Mouse (Mus musculus) stomach, embryonic 16.5 days (tissue): ENCODE data around the gene Hlcs. TPM values are rescaled to one million over a fixed set of nuclear protein-coding genes. Genes with fewer than 3 reads are reported as not detected.

Experiments
- ATAC-seq: fragments of 200-750 bp; cut with Nextera tagmentation; 2 replicates; pipeline ENCODE4 v1.8.0; 2017; ENCODE audit warnings: moderate number of reproducible peaks, moderate TSS enrichment; ENCODE audit not compliant: insufficient read depth, low FRiP score
- H3K27ac ChIP-seq: fragments of 300-500 bp; sonication (generic); 2 replicates; pipeline ENCODE4 v1.5.1; 2014; ENCODE audit warnings: low read length
- H3K27me3 ChIP-seq: fragments of 300-500 bp; sonication (generic); 2 replicates; pipeline ENCODE4 v1.6.1; 2014; ENCODE audit warnings: low read length, control low read depth, mixed read lengths; ENCODE audit not compliant: control insufficient read depth, insufficient read depth
- H3K36me3 ChIP-seq: fragments of 300-500 bp; sonication (generic); 2 replicates; pipeline ENCODE4 v1.6.1; 2014; ENCODE audit warnings: low read length; ENCODE audit not compliant: control insufficient read depth, insufficient read depth
- H3K4me1 ChIP-seq: fragments of 300-500 bp; sonication (generic); 2 replicates; pipeline ENCODE4 v1.6.1; 2014; ENCODE audit warnings: low read length, control low read depth, mixed read lengths; ENCODE audit not compliant: control insufficient read depth, insufficient read depth
- H3K4me2 ChIP-seq: fragments of 300-500 bp; sonication (generic); 2 replicates; pipeline ENCODE4 v1.6.1; 2014; ENCODE audit warnings: low read depth, low read length, mixed read lengths
- H3K4me3 ChIP-seq: fragments of 300-500 bp; sonication (generic); replicated peaks from 2 replicates; pipeline ENCODE4 v1.5.1; 2014; ENCODE audit warnings: mild to moderate bottlenecking, low read length
- H3K9ac ChIP-seq: fragments of 300-500 bp; sonication (generic); 2 replicates; pipeline ENCODE4 v1.6.1; 2014; ENCODE audit warnings: low read length
- H3K9me3 ChIP-seq: fragments of 300-500 bp; sonication (generic); replicated peaks from 2 replicates; pipeline ENCODE4 v1.6.1; 2016; ENCODE audit warnings: low read length, control low read depth; ENCODE audit not compliant: control insufficient read depth
- WGBS: fragments of 180-500 bp; shearing (Covaris S2); extraction: QIAGEN DNeasy Blood & Tissue Kit; methylation state at CpG from one replicate; pipeline ENCODE4 v1.1.7; 2014; 5-methylcytosine and 5-hydroxymethylcytosine counted together
- polyA plus RNA-seq: library from polyadenylated mRNA; unstranded; fragments of >200 nt; fragmentation: Nextera tagmentation; extraction: Ambion mirVana; gene quantifications from 2 replicates; pipeline ENCODE4 v1.2.1, GENCODE M21; 2015

Gene Hlcs
- polyA plus RNA-seq, 1 experiment from 2014 or later: 10.2 TPM

- H3K36me3 ChIP-seq: no peaks in the 10 kb centered on the region
- H3K4me1 ChIP-seq: peaks cover 47% of the 10 kb centered on the region
- no peak overlapping the region for H3K4me3 ChIP-seq
- no peaks in the 10 kb centered on the region for H3K9me3 ChIP-seq
- no peak overlapping the region for H3K9ac ChIP-seq
- no peak for ATAC-seq
- no peak overlapping the region for H3K4me2 ChIP-seq
- no peaks in the 10 kb centered on the region for H3K27me3 ChIP-seq
- H3K27ac ChIP-seq: no peak overlapping the region
- WGBS: 35% methylated on average over 11 of the region's 11 CpGs
These were observed 165.2 kb downstream of the Hlcs start for GRCm38 (mm10) chr16:94148139-94148538.

- Histone ChIP-seq H3K9me3 (no peaks in the 10 kb centered on the region), H3K27ac (no peak overlapping the region; the same call in 1 of the 2 replicates), H3K27me3 (no peaks in the 10 kb centered on the region), H3K4me1 (peaks cover 15% of the 10 kb centered on the region), H3K4me2 (peak overlapping the region; percentile 31), H3K36me3 (no peaks in the 10 kb centered on the region), H3K4me3 (no peak overlapping the region), H3K9ac (peak overlapping the region; percentile 53; the same call in 1 of the 2 replicates)
- 7% methylated on average over 10 of the region's 10 CpGs for WGBS
- ATAC-seq: peak; percentile 32; the same call in 1 of the 2 replicates
These were observed 170.0 kb downstream of the Hlcs start for GRCm38 (mm10) chr16:94143325-94143724.

DNA sequence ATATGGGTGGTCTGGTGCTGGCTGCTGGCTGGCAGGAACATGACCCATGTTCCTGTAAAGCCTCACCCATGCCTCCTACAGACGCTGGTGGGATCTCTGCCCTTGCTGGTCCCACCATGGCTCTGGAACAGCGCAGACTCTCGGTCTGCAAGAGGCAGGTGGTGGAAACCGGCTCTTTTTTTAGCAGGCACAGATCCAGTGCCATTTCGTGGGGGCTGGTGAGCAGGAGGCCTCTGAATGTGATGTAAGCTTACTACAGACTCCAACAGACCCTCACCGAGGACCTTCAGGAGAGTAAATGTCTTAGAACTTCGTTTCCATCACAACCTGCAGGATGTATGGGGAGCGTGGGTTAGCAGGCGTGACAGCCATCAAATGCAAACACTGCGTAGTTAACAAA, 172.6 kb downstream of the Hlcs start:
- Histone ChIP-seq H3K9ac (no peak overlapping the region), H3K9me3 (no peaks in the 10 kb centered on the region), H3K27me3 (no peaks in the 10 kb centered on the region), H3K27ac (no peak overlapping the region), H3K4me2 (no peak overlapping the region), H3K36me3 (no peaks in the 10 kb centered on the region), H3K4me3 (no peak overlapping the region), H3K4me1 (peaks cover 12% of the 10 kb centered on the region)
- no peak for ATAC-seq
- WGBS: 61% methylated on average over 10 of the region's 10 CpGs

DNA sequence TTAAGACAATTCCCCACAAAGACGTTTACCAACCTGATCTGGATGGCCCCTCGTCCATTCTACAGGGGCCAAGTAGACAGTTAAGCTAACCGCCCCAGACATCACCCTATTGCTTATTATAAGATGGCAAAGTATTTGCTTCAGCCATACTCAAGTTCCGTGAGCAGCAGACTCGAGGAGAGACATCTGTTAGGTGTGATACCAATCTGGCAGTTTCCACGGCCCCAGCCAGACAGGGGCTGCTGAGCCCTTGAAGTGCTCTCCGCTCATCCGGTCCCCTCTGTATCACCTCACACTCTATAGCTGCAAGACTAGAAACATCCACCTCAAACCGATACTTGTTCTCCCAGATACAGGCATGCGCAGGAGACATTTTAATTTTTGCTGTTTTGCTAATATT, 179.2 kb downstream of the Hlcs start:
- Histone ChIP-seq H3K27ac (no peak overlapping the region), H3K9ac (no peak overlapping the region), H3K4me3 (no peak overlapping the region), H3K4me2 (no peak overlapping the region), H3K36me3 (no peaks in the 10 kb centered on the region), H3K4me1 (no peaks in the 10 kb centered on the region), H3K27me3 (no peaks in the 10 kb centered on the region), H3K9me3 (no peaks in the 10 kb centered on the region)
- no peak for ATAC-seq
- 70% methylated on average over 10 of the region's 10 CpGs for WGBS

DNA sequence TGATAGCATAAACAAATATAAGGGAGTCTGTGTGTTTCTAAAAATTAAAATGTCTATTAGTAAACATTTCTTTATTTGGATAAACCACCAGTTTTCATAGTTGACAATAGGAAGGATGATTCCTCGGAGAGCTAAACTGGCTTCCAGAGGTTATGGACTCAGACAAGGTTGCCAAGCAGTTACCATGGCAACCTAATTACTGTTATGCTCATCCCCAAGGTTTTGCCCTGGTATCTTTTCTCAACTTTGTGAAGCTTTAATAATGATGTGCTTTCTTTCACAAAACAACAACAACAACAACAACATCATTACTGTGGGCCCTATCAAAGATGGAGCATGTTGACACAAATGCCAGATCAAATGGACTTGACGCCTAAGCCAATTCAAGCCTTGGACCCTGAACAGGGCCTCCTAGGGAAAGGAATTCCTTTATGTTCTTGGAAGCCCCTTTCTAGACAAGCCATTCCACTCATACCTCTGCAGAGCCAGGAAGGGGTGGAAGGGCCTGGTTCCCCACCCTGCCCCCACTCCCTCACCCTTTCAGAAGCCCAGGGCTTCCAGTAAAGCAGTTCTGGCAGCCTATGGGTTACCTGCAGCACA, 185.0 kb downstream of the Hlcs start:
- Histone ChIP-seq H3K27ac (no peak overlapping the region), H3K4me2 (no peak overlapping the region), H3K9ac (no peak overlapping the region), H3K9me3 (no peaks in the 10 kb centered on the region), H3K36me3 (no peaks in the 10 kb centered on the region), H3K4me1 (peaks cover 6% of the 10 kb centered on the region; the same call in 1 of the 2 replicates), H3K27me3 (peaks cover 31% of the 10 kb centered on the region), H3K4me3 (no peak overlapping the region)
- ATAC-seq: no peak
- 68% methylated on average over 2 of the region's 2 CpGs for WGBS

DNA sequence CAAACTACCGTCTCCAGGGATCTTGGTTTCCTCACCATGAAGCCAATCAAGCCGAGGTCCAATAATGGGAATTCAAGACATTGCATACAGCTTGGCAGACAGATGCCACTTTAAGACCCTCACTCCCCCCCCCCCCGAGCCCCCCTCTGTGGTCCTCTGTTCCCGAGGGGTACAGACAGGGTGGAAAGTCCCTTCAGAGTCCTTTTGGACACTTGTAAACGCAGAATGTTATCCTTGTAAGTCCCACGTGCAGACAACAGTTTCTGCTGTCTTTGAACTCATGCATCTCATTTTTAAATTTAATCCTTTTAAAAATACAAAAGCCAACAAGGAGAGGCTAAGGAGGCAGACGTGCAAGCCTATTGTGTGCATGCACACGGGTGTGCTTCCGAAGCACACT, 187.2 kb downstream of the Hlcs start:
- no peaks in the 10 kb centered on the region for H3K36me3 ChIP-seq
- H3K4me2 ChIP-seq: no peak overlapping the region
- H3K9me3 ChIP-seq: no peaks in the 10 kb centered on the region
- 48% methylated on average over 9 of the region's 9 CpGs for WGBS
- H3K27ac ChIP-seq: no peak overlapping the region
- H3K4me1 ChIP-seq: peaks cover 6% of the 10 kb centered on the region; the same call in 1 of the 2 replicates
- ATAC-seq: no peak
- H3K27me3 ChIP-seq: peaks cover 31% of the 10 kb centered on the region
- H3K4me3 ChIP-seq: no peak overlapping the region
- no peak overlapping the region for H3K9ac ChIP-seq

DNA sequence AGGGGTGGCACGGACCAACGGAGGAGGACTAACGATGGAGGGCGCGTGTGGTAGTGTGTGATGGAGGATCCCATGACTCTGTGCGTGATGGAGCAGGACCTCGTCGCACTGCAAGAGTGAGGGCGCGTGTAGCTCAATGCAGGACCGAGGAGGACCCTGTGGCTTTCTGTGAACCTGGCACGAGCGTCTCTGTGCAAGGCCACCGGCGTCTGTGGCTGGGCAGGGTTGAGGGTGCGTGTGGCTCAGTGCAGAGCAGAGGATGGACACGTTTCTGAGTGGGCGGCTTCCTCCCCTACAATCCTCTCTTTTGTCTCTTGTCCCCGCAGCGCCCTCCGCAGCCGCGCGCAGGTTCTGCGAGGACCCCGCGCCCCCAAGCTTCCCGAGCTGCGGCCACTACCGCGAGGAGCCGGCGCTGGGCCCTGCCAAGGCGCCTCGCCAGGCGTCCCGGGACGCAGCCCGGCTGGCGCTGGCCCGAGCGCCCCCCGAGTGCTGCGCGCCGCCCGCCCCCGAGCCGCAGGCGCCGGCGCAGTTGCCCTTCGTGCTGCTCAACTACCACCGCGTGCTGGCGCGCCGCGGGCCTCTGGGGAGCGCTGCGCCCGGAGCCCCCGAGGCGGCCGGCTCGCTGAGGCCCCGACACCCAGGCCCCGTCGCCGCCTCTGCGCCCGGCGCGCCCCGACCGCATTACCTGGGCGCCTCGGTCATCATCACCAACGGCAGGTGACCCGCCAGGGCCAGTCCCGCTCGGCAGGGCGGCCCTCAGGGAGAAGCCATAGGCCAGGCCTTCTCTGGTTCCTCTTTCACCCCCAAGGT, 188.0 kb downstream of the Hlcs start:
- no peaks in the 10 kb centered on the region for H3K36me3 ChIP-seq
- peaks cover 6% of the 10 kb centered on the region; the same call in 1 of the 2 replicates for H3K4me1 ChIP-seq
- H3K27me3 ChIP-seq: peaks cover 31% of the 10 kb centered on the region
- 2% methylated on average over 81 of the region's 83 CpGs for WGBS
- H3K9me3 ChIP-seq: no peaks in the 10 kb centered on the region
- peak overlapping the region; percentile 48 for H3K4me3 ChIP-seq
- peak overlapping the region; percentile 72 for H3K9ac ChIP-seq
- peak overlapping the region; percentile 86 for H3K4me2 ChIP-seq
- H3K27ac ChIP-seq: no peak overlapping the region
- ATAC-seq: peak; percentile 29; the same call in 1 of the 2 replicates

DNA sequence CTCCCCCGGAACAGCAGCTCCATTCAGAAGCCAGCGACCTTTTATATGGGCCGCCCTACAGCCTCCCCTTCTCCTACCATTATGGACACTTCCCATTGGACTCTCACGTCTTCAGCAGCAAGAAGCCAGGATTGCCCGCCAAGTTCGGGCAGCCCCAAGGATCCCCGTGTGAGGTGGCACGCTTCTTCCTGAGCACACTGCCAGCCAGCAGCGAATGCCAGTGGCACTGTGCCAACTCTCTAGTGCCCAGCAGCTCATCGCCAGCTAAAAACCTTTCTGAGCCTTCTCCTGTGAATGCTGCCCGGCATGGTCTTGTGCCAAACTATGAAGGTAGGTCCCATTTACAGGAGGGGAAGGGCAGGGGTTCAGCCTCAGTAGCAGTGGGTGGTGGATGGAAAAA, 190.1 kb downstream of the Hlcs start:
- H3K4me3 ChIP-seq: no peak overlapping the region
- no peak for ATAC-seq
- H3K9me3 ChIP-seq: no peaks in the 10 kb centered on the region
- no peak overlapping the region for H3K27ac ChIP-seq
- no peak overlapping the region for H3K4me2 ChIP-seq
- no peaks in the 10 kb centered on the region for H3K36me3 ChIP-seq
- peaks cover 6% of the 10 kb centered on the region; the same call in 1 of the 2 replicates for H3K4me1 ChIP-seq
- H3K27me3 ChIP-seq: peaks cover 31% of the 10 kb centered on the region
- WGBS: 69% methylated on average over 11 of the region's 11 CpGs
- H3K9ac ChIP-seq: no peak overlapping the region

DNA sequence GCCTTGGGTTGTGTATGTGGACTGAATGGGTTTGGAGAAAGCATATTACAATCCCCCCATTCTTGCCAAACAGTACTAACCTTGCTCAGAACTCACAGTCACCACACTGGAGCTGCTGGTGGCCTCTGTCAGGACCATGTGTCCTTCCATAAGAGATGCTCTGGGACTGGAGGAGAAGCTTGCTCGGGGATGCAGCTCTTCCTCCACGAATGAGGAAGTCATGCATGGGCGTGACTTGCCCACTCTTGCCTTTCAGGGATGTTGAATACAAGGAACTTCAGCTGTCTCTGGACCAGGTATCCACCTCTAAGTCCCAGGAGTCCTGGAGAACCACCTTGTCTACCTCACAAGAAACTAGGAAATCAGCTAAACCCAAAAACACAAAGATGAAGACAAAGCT, 191.0 kb downstream of the Hlcs start:
- no peak overlapping the region for H3K27ac ChIP-seq
- H3K36me3 ChIP-seq: no peaks in the 10 kb centered on the region
- no peak for ATAC-seq
- no peak overlapping the region for H3K9ac ChIP-seq
- 79% methylated on average over 3 of the region's 3 CpGs for WGBS
- peaks cover 31% of the 10 kb centered on the region for H3K27me3 ChIP-seq
- no peak overlapping the region for H3K4me2 ChIP-seq
- peaks cover 6% of the 10 kb centered on the region; the same call in 1 of the 2 replicates for H3K4me1 ChIP-seq
- H3K4me3 ChIP-seq: no peak overlapping the region
- no peaks in the 10 kb centered on the region for H3K9me3 ChIP-seq
